Mouse (Mus musculus): ENCODE results near the gene Vps11. TPM values are rescaled to one million over a fixed set of nuclear protein-coding genes. Genes with fewer than 3 reads are reported as not detected.
A peak's percentile ranks its signal among the peaks of the same experiment; 100 is the strongest.
"Not testable (repeated sequence)": the region's sequence is repeated elsewhere in the genome, so short reads cannot be mapped to it uniquely, and the experiment has no call there.

Vps11 gene
- polyA plus RNA-seq, 1 experiment from 2014 or later = 27.6 TPM

DNA sequence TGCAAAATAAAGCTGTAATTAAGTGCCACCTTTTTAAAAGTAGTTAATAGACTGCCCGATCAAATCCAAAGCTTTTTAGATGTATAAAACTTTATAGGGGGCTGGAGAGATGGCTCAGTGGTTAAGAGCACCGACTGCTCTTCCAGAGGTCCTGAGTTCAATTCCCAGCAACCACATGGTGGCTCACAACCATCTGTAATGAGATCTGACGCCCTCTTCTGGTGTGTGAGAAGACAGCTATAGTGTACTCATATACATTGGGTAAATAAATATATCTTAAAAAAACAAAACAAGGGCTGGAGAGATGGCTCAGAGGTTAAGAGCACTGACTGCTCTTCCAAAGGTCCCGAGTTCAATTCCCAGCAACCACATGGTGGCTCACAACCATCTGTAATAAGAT lies 461 bp upstream of the Vps11 start:
- Histone ChIP-seq H3K4me3 (ENCODE audit: low read depth, low read length) (peak overlapping the region; percentile 87), H3K9ac (replicated peaks; ENCODE audit: low read length) (peak overlapping the region; percentile 44), H3K4me2 (ENCODE audit: low read depth, low read length) (peak overlapping the region; percentile 38)
- H3K27me3 ChIP-seq (ENCODE audit: control insufficient read depth, insufficient read depth, low read length); H3K36me3 ChIP-seq (replicated peaks; ENCODE audit: control insufficient read depth, insufficient read depth, low read depth, low read length); DNase-seq (ENCODE audit: low spot score); ATAC-seq (replicated peaks; ENCODE audit: insufficient number of reproducible peaks, low FRiP score, low TSS enrichment, low read depth); H3K9me3 ChIP-seq (replicated peaks; ENCODE audit: control insufficient read depth, low read length); H3K27ac ChIP-seq (replicated peaks; ENCODE audit: low read depth, low read length); H3K4me1 ChIP-seq (ENCODE audit: control insufficient read depth, insufficient read depth, low read length): not testable (repeated sequence)
- 41% methylated on average over 4 of the region's 4 CpGs for WGBS

- 80% methylated on average over 4 of the region's 4 CpGs for WGBS
- no peak overlapping the region for H3K9ac ChIP-seq (replicated peaks; ENCODE audit: low read length)
- H3K4me1 ChIP-seq (ENCODE audit: control insufficient read depth, insufficient read depth, low read length) = no peaks in the 10 kb centered on the region
- H3K9me3 ChIP-seq (replicated peaks; ENCODE audit: control insufficient read depth, low read length) = no peaks in the 10 kb centered on the region
- no peaks in the 10 kb centered on the region for H3K27me3 ChIP-seq (ENCODE audit: control insufficient read depth, insufficient read depth, low read length)
- DNase-seq (ENCODE audit: low spot score) (peak; percentile 54), ATAC-seq (replicated peaks; ENCODE audit: insufficient number of reproducible peaks, low FRiP score, low TSS enrichment, low read depth) (no peak)
- no peak overlapping the region for H3K27ac ChIP-seq (replicated peaks; ENCODE audit: low read depth, low read length)
- peaks cover 14% of the 10 kb centered on the region for H3K36me3 ChIP-seq (replicated peaks; ENCODE audit: control insufficient read depth, insufficient read depth, low read depth, low read length)
- no peak overlapping the region for H3K4me3 ChIP-seq (ENCODE audit: low read depth, low read length)
- no peak overlapping the region for H3K4me2 ChIP-seq (ENCODE audit: low read depth, low read length)
Measured at GRCm38 (mm10) chr9:44357207-44357606, 4.3 kb downstream of the Vps11 start.

DNA sequence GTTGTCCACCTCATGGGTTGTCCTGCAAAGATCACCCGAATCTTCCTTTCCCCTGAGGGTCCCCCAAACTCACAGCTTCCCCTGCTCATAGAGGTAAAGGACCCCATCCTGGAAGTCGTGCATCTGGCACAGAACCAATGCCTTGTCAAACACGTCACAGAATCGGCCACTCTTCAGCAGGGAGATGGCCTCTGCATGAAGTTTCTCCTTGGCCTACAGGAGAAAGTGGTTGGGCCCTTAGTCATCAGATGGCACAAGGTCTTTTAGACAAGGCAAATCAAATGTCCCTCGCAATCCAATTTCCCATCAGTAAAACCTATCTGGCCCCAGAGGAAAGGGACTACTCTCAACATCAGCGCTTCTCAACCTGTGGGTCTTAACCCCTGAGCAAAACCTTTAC lies 8.3 kb downstream of the Vps11 start:
- no peaks in the 10 kb centered on the region for H3K9me3 ChIP-seq (replicated peaks; ENCODE audit: control insufficient read depth, low read length)
- H3K27ac ChIP-seq (replicated peaks; ENCODE audit: low read depth, low read length) = no peak overlapping the region
- no peaks in the 10 kb centered on the region for H3K4me1 ChIP-seq (ENCODE audit: control insufficient read depth, insufficient read depth, low read length)
- no peak overlapping the region for H3K4me3 ChIP-seq (ENCODE audit: low read depth, low read length)
- DNase-seq (ENCODE audit: low spot score) = no peak
- H3K9ac ChIP-seq (replicated peaks; ENCODE audit: low read length) = no peak overlapping the region
- no peak for ATAC-seq (replicated peaks; ENCODE audit: insufficient number of reproducible peaks, low FRiP score, low TSS enrichment, low read depth)
- H3K36me3 ChIP-seq (replicated peaks; ENCODE audit: control insufficient read depth, insufficient read depth, low read depth, low read length) = peaks cover 20% of the 10 kb centered on the region
- 89% methylated on average over 6 of the region's 6 CpGs for WGBS
- H3K4me2 ChIP-seq (ENCODE audit: low read depth, low read length) = no peak overlapping the region
- H3K27me3 ChIP-seq (ENCODE audit: control insufficient read depth, insufficient read depth, low read length) = no peaks in the 10 kb centered on the region

- no peak overlapping the region for H3K27ac ChIP-seq (replicated peaks; ENCODE audit: low read depth, low read length)
Measured at GRCm38 (mm10) chr9:44352337-44352736, 9.1 kb downstream of the Vps11 start.

GRCm38 (mm10) chr9:44351396-44351795 lies 10.1 kb downstream of the Vps11 start:
- Histone ChIP-seq H3K9me3 (replicated peaks; ENCODE audit: control insufficient read depth, low read length) (no peaks in the 10 kb centered on the region), H3K27ac (replicated peaks; ENCODE audit: low read depth, low read length) (no peak overlapping the region), H3K27me3 (ENCODE audit: control insufficient read depth, insufficient read depth, low read length) (no peaks in the 10 kb centered on the region), H3K36me3 (replicated peaks; ENCODE audit: control insufficient read depth, insufficient read depth, low read depth, low read length) (peaks cover 17% of the 10 kb centered on the region), H3K4me2 (ENCODE audit: low read depth, low read length) (no peak overlapping the region), H3K4me1 (ENCODE audit: control insufficient read depth, insufficient read depth, low read length) (no peaks in the 10 kb centered on the region), H3K4me3 (ENCODE audit: low read depth, low read length) (no peak overlapping the region), H3K9ac (replicated peaks; ENCODE audit: low read length) (no peak overlapping the region)
- 93% methylated on average over 4 of the region's 4 CpGs for WGBS
- ATAC-seq (replicated peaks; ENCODE audit: insufficient number of reproducible peaks, low FRiP score, low TSS enrichment, low read depth) = no peak
- DNase-seq (ENCODE audit: low spot score) = no peak

More at GRCm38 (mm10) chr9:44352337-44352736, 9.1 kb downstream of the Vps11 start:
- H3K9ac ChIP-seq (replicated peaks; ENCODE audit: low read length) = no peak overlapping the region
- no peaks in the 10 kb centered on the region for H3K4me1 ChIP-seq (ENCODE audit: control insufficient read depth, insufficient read depth, low read length)
- 89% methylated on average over 10 of the region's 10 CpGs for WGBS
- H3K9me3 ChIP-seq (replicated peaks; ENCODE audit: control insufficient read depth, low read length) = no peaks in the 10 kb centered on the region
- no peak overlapping the region for H3K4me2 ChIP-seq (ENCODE audit: low read depth, low read length)
- no peak overlapping the region for H3K4me3 ChIP-seq (ENCODE audit: low read depth, low read length)
- ATAC-seq (replicated peaks; ENCODE audit: insufficient number of reproducible peaks, low FRiP score, low TSS enrichment, low read depth) = no peak
- H3K27me3 ChIP-seq (ENCODE audit: control insufficient read depth, insufficient read depth, low read length) = no peaks in the 10 kb centered on the region
- no peak for DNase-seq (ENCODE audit: low spot score)
- peaks cover 22% of the 10 kb centered on the region for H3K36me3 ChIP-seq (replicated peaks; ENCODE audit: control insufficient read depth, insufficient read depth, low read depth, low read length)

- peaks cover 8% of the 10 kb centered on the region for H3K36me3 ChIP-seq (replicated peaks; ENCODE audit: control insufficient read depth, insufficient read depth, low read depth, low read length)
Measured at GRCm38 (mm10) chr9:44348546-44348945, 12.9 kb downstream of the Vps11 start.

DNA sequence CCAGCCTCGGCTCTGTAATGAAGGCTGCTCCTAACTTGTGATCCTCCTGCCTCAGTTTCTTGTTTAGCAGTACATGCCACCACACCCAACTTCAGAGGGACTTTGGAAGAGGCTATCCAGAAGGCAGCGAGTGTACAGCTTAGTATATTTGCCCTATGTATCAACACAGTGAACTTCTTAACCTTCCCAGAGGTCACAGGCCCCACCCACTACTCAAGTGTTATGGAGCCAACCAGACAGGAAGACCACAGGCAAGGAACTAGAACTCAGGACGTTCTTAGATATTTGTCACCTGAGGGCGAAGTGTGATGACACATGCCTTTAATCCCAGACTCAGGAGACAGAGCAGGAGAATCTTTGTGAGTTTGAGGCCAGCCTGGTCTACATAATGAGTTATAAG lies 13.8 kb downstream of the Vps11 start:
- Histone ChIP-seq H3K9me3 (replicated peaks; ENCODE audit: control insufficient read depth, low read length) (no peaks in the 10 kb centered on the region), H3K4me1 (ENCODE audit: control insufficient read depth, insufficient read depth, low read length) (peaks cover 5% of the 10 kb centered on the region), H3K36me3 (replicated peaks; ENCODE audit: control insufficient read depth, insufficient read depth, low read depth, low read length) (peaks cover 8% of the 10 kb centered on the region), H3K9ac (replicated peaks; ENCODE audit: low read length) (no peak overlapping the region), H3K4me2 (ENCODE audit: low read depth, low read length) (no peak overlapping the region), H3K4me3 (ENCODE audit: low read depth, low read length) (no peak overlapping the region), H3K27me3 (ENCODE audit: control insufficient read depth, insufficient read depth, low read length) (no peaks in the 10 kb centered on the region), H3K27ac (replicated peaks; ENCODE audit: low read depth, low read length) (no peak overlapping the region)
- no peak for ATAC-seq (replicated peaks; ENCODE audit: insufficient number of reproducible peaks, low FRiP score, low TSS enrichment, low read depth)
- no peak for DNase-seq (ENCODE audit: low spot score)
- 92% methylated on average over 4 of the region's 4 CpGs for WGBS

More at GRCm38 (mm10) chr9:44348546-44348945, 12.9 kb downstream of the Vps11 start:
- no peak overlapping the region for H3K9ac ChIP-seq (replicated peaks; ENCODE audit: low read length)
- H3K9me3 ChIP-seq (replicated peaks; ENCODE audit: control insufficient read depth, low read length) = no peaks in the 10 kb centered on the region
- ATAC-seq (replicated peaks; ENCODE audit: insufficient number of reproducible peaks, low FRiP score, low TSS enrichment, low read depth) = no peak
- H3K4me2 ChIP-seq (ENCODE audit: low read depth, low read length) = no peak overlapping the region
- no peaks in the 10 kb centered on the region for H3K27me3 ChIP-seq (ENCODE audit: control insufficient read depth, insufficient read depth, low read length)
- H3K27ac ChIP-seq (replicated peaks; ENCODE audit: low read depth, low read length) = no peak overlapping the region
- H3K4me3 ChIP-seq (ENCODE audit: low read depth, low read length) = no peak overlapping the region
- no peak for DNase-seq (ENCODE audit: low spot score)
- H3K4me1 ChIP-seq (ENCODE audit: control insufficient read depth, insufficient read depth, low read length) = no peaks in the 10 kb centered on the region
- WGBS = 90% methylated on average over 4 of the region's 4 CpGs

DNA sequence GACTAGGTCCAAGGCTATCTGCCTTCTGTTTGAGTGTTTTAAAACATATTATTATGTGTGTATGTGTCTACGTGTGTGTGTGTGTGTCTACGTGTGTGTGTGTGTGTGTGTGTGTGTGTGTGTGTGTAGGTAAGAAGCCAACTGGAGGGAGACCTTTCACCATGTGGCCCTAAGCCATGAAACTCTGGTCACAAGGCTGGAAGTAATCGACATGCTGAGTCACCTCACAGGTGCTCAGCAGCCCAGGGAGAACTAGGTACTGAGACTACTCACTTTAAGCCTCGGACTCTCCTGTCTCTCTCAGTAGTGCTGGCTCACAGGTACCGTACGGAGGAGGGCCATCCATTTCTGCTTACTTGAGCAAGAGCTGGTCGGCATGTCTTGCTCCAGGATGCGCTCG lies 14.3 kb downstream of the Vps11 start:
- Histone ChIP-seq H3K36me3 (replicated peaks; ENCODE audit: control insufficient read depth, insufficient read depth, low read depth, low read length) (peaks cover 8% of the 10 kb centered on the region), H3K27ac (replicated peaks; ENCODE audit: low read depth, low read length) (no peak overlapping the region), H3K9ac (replicated peaks; ENCODE audit: low read length) (no peak overlapping the region), H3K4me2 (ENCODE audit: low read depth, low read length) (no peak overlapping the region), H3K27me3 (ENCODE audit: control insufficient read depth, insufficient read depth, low read length) (no peaks in the 10 kb centered on the region), H3K9me3 (replicated peaks; ENCODE audit: control insufficient read depth, low read length) (no peaks in the 10 kb centered on the region), H3K4me1 (ENCODE audit: control insufficient read depth, insufficient read depth, low read length) (peaks cover 5% of the 10 kb centered on the region), H3K4me3 (ENCODE audit: low read depth, low read length) (no peak overlapping the region)
- DNase-seq (ENCODE audit: low spot score) (no peak), ATAC-seq (replicated peaks; ENCODE audit: insufficient number of reproducible peaks, low FRiP score, low TSS enrichment, low read depth) (no peak)
- WGBS = 96% methylated on average over 9 of the region's 9 CpGs

All from embryonic facial prominence, embryonic 11.5 days (tissue).